10 mouse cellular contexts compared by ENCODE assay signal in genomic region chr8:95369581-95370326, GRCm38 (mm10). TPM values are rescaled to one million over a fixed set of nuclear protein-coding genes. Genes with fewer than 3 reads are reported as not detected.
DNase-seq lines count a peak whose midpoint lies in the region; ATAC-seq lines count a peak whose summit lies in the region.
"Had no signal": no experiment of that assay in that cellular context is flagged by ENCODE, and none has a peak within 500 bp of the region (broad histone marks: within the 10 kb centered on the region; RNA-seq: fewer than 3 reads in every experiment).

No protein-coding gene starts in this region.

- no peak overlapping the region for H3K27ac ChIP-seq in heart, embryonic 11.5 days (ENCODE audit: low read depth, low read length)
- H3K27ac ChIP-seq in hindbrain, embryonic 13.5 days = no peak overlapping the region

- no peaks in the 10 kb centered on the region for H3K9me3 ChIP-seq in heart, embryonic 11.5 days (replicated peaks; ENCODE audit: control insufficient read depth, low read length)
- H3K9me3 ChIP-seq in hindbrain, embryonic 13.5 days = no peaks in the 10 kb centered on the region

- H3K36me3 ChIP-seq in heart, embryonic 11.5 days (ENCODE audit: control insufficient read depth, insufficient read depth, low read length) = peaks cover 47% of the 10 kb centered on the region
- H3K36me3 ChIP-seq in hindbrain, embryonic 13.5 days = peaks cover 85% of the 10 kb centered on the region

- 45% methylated on average over 20 of the region's 20 CpGs for WGBS in heart, embryonic 11.5 days (ENCODE audit: insufficient replicate concordance)
- WGBS in hindbrain, embryonic 13.5 days = 65% methylated on average over 20 of the region's 20 CpGs

- DNase-seq in heart, postnatal 10 days = no peak
- peak; percentile 14 to 41 for DNase-seq in CD8-positive naive resting alpha-beta T cell, adult 2 months (ENCODE audit: low read depth in 2 of 2, low spot score in 2 of 2)
- DNase-seq in mesoderm, embryonic 11.5 days (ENCODE audit: low read depth, low spot score) = peak; percentile 30
- DNase-seq in cerebellum, adult 11-12 months = no peak
- DNase-seq in layer of hippocampus, postnatal 25 days (ENCODE audit: extremely low spot score in 1 of 2, low spot score in 1 of 2) = no peak
- no peak for DNase-seq in frontal cortex, postnatal 25 days (ENCODE audit: low spot score in 2 of 2)
- DNase-seq: kidney, adult 18-20 months had no signal

- intact Hi-C loops in heart, postnatal 10 days (cut with DNase I) = no loop called here

- no peak overlapping the region for H3K4me3 ChIP-seq in heart, embryonic 11.5 days (ENCODE audit: low read depth, low read length)
- H3K4me3 ChIP-seq in hindbrain, embryonic 13.5 days = no peak overlapping the region
- H3K4me3 ChIP-seq: myocyte had no signal

- peak overlapping the region; percentile 52; the same call in 1 of the 2 replicates for H3K9ac ChIP-seq in heart, embryonic 11.5 days (ENCODE audit: low read depth, low read length)
- 0 out of 2 replicates have a peak overlapping the region, but pooled peaks have one; percentile 29 for H3K9ac ChIP-seq in hindbrain, embryonic 13.5 days

- ATAC-seq in heart, embryonic 11.5 days (replicated peaks; ENCODE audit: insufficient number of reproducible peaks, low FRiP score, low TSS enrichment) = 0 out of 2 replicates have a peak, but pooled peaks have one; percentile 8
- no peak for ATAC-seq in hindbrain, embryonic 13.5 days (ENCODE audit: low FRiP score)

- H3K27me3 ChIP-seq in heart, embryonic 11.5 days (ENCODE audit: control insufficient read depth, insufficient read depth, low read length) = no peaks in the 10 kb centered on the region
- H3K27me3 ChIP-seq in hindbrain, embryonic 13.5 days = no peaks in the 10 kb centered on the region

- H3K4me2 ChIP-seq in heart, embryonic 11.5 days = peak overlapping the region; percentile 39
- H3K4me2 ChIP-seq in hindbrain, embryonic 13.5 days = peak overlapping the region; percentile 21; the same call in 1 of the 2 replicates

- H3K4me1 ChIP-seq in heart, embryonic 11.5 days (ENCODE audit: control insufficient read depth, insufficient read depth, low read length) = peaks cover 38% of the 10 kb centered on the region
- no peaks in the 10 kb centered on the region for H3K4me1 ChIP-seq in hindbrain, embryonic 13.5 days (replicated peaks)

RNA-seq across cellular contexts. Expression of gene Mmp15, which starts 17.7 kb away (rescaled TPM):
- polyA plus RNA-seq in heart, embryonic 11.5 days (2014; fragmentation: Nextera tagmentation; extraction: Ambion mirVana) = 38.1 and 43.1 TPM in 2 replicates
- total RNA-seq in heart, postnatal 10 days (2021) = 100 to 1,000 TPM; 113 to 155 TPM
- 17.4 and 18.4 TPM in 2 replicates for polyA plus RNA-seq in hindbrain, embryonic 13.5 days (2015; fragmentation: Nextera tagmentation; extraction: Ambion mirVana)
- 10 to 100 TPM; 22.4 to 26.0 TPM for total RNA-seq in layer of hippocampus, postnatal 25 days (2021)

RNA-seq across cellular contexts. Expression of gene Usb1, which starts 37.7 kb away (rescaled TPM):
- polyA plus RNA-seq in heart, embryonic 11.5 days (2014; fragmentation: Nextera tagmentation; extraction: Ambion mirVana) = 26.3 and 27.2 TPM in 2 replicates
- 10 to 100 TPM; 17.2 to 23.9 TPM for total RNA-seq in heart, postnatal 10 days (2021)
- 35.1 and 37.8 TPM in 2 replicates for polyA plus RNA-seq in hindbrain, embryonic 13.5 days (2015; fragmentation: Nextera tagmentation; extraction: Ambion mirVana)
- 10 to 100 TPM; 13.7 to 15.0 TPM for total RNA-seq in layer of hippocampus, postnatal 25 days (2021)

RNA-seq across cellular contexts. Expression of gene Zfp319, which starts 38.0 kb away (rescaled TPM):
- 4.4 and 5.9 TPM in 2 replicates for polyA plus RNA-seq in heart, embryonic 11.5 days (2014; fragmentation: Nextera tagmentation; extraction: Ambion mirVana)
- total RNA-seq in heart, postnatal 10 days (2021) = 10 to 100 TPM; 12.2 to 13.9 TPM
- 16.6 and 17.4 TPM in 2 replicates for polyA plus RNA-seq in hindbrain, embryonic 13.5 days (2015; fragmentation: Nextera tagmentation; extraction: Ambion mirVana)
- 10 to 100 TPM; 15.9 to 17.4 TPM for total RNA-seq in layer of hippocampus, postnatal 25 days (2021)

RNA-seq across cellular contexts. Expression of gene Tepp, which starts 59.4 kb away (rescaled TPM):
- polyA plus RNA-seq in heart, embryonic 11.5 days (2014; fragmentation: Nextera tagmentation; extraction: Ambion mirVana) = not detected in 2 replicates
- not detected for total RNA-seq in heart, postnatal 10 days (2021)
- polyA plus RNA-seq in hindbrain, embryonic 13.5 days (2015; fragmentation: Nextera tagmentation; extraction: Ambion mirVana) = 0.94 and 2.1 TPM in 2 replicates
- not detected for total RNA-seq in layer of hippocampus, postnatal 25 days (2021)
- polyA plus RNA-seq: myocyte had no signal

Comparison
In these comparisons a context has a peak if more than half of its experiments do, and no peak if none do; other contexts are left out.
1. DNase-seq: peak in CD8-positive naive resting alpha-beta T cell, adult 2 months (2 of 2) and mesoderm, embryonic 11.5 days (single experiment); none in heart, postnatal 10 days (0 of 2), cerebellum, adult 11-12 months (single experiment), layer of hippocampus, postnatal 25 days (0 of 2) and frontal cortex, postnatal 25 days (0 of 2).
2. RNA of gene Mmp15, which starts 17.7 kb away (total RNA-seq): 113 to 155 TPM in heart, postnatal 10 days; 22.4 to 26.0 TPM in layer of hippocampus, postnatal 25 days; every median in the first group is over 4 times any median in the second.